Mouse (Mus musculus): ENCODE measurements around the gene Diablo. TPM values are rescaled to one million over a fixed set of nuclear protein-coding genes. Genes with fewer than 3 reads are reported as not detected.

Diablo gene
- total RNA-seq, 2 experiments from 2014 or later = 38.9 to 47.4 TPM

DNA sequence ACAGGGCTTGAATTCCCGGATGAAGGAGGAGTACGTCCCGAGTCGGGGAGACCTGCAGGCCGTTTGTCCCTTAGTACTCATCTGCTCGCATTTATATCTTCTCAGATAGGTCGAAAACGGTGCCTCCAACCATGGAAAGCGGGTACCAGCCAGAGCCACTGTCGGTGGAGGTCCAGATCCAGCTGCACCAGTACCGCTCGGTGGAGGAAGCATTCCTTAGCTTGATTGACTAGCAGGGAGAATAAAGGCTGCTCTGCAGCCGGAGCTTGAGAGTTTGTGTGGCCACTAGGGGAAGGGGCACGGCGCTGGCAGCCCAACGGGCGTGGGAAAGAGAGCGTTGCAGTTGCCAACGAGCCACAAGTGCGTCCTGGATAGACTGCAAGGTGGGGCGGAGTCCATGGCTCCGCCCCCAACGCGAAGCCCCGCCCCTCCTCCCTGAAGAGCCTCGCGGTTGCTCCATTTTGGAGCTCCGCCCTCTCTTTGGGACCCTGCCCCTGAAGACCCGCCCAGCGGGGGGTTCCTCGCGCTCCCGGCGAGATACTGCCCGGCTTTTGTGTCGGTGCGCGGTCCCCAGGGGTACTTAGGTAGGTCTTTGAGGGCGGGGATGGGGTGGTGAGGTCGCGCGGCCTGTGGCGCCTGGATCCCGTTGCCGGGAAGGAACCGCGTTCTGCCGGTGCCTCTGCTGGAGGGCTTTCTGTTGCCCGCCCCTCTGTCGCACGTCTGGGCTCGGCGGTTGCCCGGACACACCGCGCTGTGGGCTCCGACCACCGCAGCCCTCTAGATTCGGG lies 15.8 kb downstream of the Diablo start:
- peak in 1 of 2 experiments; percentile 63 for DNase-seq (ENCODE audit: low spot score in 2 of 2)

DNA sequence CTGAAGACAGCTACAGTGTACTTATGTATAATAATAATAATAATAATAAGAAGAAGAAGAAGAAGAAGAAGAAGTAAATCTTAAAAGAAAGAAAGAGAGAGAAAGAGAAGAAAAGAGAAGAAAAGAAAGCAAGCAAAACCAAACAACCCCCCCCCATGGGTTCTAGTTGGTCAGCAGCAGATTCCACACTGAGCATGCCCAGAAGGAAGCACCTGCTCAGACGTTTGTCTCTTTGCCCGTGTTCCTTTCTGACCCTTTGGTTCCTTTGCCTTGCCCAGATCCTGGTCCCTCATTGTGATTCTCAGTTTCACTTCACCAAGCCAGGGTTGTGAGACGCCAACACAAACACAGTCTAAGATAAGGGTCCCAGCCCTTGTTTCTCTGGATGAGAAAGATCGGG lies 22.0 kb downstream of the Diablo start:
- DNase-seq (ENCODE audit: low spot score in 2 of 2) = no peak

DNA sequence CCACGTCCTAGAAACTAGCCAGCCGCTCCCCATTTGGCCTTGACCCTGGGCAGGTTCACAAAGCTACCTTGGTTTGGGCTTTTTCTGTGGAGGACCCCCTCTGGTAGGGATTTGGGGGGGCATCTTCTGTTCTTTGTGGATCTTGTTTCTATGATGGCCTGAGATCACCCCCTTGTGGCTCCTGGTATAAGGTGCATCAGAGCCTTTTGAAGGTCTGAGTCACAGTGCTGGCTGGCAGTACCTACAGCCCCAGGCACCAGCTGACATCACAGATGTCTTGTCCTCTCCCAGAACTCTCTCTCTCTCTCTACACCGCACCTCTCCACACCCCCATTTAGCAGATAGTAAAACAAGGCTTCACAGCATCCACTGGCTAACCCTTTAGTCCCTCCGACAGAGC lies 24.3 kb downstream of the Diablo start:
- no peak for DNase-seq (ENCODE audit: low spot score in 2 of 2)

DNA sequence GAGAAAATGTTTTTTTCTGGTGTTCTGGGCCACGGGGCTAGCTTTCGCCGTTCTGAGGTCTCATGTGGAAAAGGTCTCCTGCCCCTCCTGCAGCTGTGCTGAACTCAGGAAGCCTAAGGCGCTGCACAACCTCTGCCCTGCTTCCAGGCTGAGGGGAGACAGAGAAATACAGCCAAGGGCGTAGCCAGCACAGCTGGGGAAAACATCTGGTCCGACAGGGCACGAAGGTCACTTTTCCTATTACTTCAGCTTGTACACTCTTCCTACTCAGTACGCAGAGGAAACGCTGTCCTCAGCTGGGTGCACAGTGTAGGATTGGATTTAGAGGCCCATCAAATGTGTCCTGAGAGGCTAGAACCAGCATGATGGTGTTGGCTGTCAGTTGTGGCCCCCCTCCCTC lies 34.0 kb downstream of the Diablo start:
- DNase-seq (ENCODE audit: low spot score in 2 of 2) = peak in 1 of 2 experiments; percentile 31

DNA sequence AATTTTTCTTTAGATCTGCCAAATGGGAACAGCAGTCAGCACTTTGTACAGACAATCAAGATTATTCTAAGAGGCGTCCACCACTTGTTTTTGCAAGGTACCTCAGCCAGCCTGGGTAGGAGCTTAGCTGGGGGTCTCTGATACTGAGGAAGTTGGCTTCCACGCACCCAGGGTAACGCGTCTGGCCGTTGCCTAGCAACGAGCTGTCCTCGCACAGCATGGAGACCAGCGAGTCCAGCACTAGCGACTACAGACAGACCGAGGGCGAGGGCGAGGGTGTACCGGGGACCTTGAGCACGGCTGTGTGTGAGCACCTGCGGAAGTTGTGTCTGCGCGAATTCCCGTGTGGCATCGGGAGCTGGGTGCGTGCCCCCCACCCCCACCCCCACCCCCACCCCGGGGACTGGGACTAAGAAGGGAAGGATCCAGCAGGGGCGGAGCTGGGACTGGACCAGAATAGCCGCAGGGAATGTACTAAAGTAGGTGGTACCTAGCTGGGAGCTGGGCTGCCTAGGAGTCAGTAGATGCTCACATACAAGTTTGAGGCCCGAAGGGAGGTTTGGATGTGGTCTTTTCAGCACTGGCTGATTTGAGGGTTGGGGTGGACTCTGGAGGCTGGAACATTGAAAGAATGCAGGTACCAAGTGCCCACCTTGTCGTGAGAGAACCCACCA lies 34.7 kb downstream of the Diablo start, which contains the start of the genes Lrrc43 and Il31:
TSS of gene Lrrc43 (plus strand) at position 194 of the 674 bp plus-strand sequence.
TSS of gene Il31 (minus strand) at position 378 of the 674 bp plus-strand sequence.
- DNase-seq (ENCODE audit: low spot score in 2 of 2) = no peak

DNA sequence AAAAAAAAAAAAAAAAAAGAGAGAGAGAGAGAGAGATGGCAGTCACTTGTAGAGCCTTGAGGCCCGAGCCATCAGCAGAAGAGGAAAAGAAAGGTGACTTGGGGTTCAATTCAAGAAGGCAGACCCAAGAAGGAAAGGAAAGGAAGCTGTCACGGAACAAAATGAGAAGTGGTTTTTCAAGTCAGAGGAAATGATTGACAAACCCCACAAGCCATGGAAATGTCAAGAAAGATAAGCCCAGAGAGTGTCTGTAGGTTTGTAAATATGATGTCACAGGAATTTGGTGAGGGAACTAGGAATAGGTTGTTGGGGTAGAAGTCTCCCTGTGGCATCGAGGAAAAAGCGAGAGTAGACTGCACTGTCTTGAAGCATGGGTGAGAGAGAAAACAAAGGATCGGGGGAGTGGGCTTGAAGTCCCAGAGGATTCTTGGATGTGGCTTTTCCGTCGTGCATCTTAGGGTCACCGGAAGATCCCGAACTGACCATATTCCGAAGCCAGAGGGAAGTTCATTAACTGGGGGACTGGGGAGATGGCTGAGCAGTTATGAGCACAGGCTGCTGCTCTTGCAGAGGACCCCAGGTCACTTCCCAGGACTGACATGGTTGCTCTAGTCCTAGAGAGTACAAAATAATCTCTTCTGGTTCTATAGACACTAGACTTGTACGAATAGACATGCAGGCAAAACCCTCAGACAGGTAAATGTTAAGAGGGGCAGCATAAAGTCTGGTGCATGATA lies 36.1 kb downstream of the Diablo start:
- DNase-seq (ENCODE audit: low spot score in 2 of 2) = no peak

DNA sequence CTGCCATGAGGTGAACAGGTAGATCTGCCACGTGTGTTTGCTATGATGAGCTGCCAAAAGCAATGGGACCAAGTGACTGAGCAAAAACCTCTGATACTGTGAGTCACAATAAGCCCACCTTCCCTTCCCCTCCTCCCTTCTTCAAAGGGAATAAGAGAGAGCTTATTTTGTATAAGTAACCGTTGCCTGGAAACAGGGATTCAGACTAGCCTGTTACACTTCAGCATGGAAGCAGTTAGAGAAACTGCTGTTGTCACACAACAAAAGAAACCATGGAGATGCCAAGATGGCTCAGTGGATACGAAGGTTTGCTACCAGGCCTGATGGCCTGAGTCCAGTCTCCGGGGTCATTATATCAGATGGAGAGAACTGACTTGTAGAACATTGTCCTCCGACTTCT lies 50.2 kb downstream of the Diablo start:
- no peak for DNase-seq (ENCODE audit: low spot score in 2 of 2)

DNA sequence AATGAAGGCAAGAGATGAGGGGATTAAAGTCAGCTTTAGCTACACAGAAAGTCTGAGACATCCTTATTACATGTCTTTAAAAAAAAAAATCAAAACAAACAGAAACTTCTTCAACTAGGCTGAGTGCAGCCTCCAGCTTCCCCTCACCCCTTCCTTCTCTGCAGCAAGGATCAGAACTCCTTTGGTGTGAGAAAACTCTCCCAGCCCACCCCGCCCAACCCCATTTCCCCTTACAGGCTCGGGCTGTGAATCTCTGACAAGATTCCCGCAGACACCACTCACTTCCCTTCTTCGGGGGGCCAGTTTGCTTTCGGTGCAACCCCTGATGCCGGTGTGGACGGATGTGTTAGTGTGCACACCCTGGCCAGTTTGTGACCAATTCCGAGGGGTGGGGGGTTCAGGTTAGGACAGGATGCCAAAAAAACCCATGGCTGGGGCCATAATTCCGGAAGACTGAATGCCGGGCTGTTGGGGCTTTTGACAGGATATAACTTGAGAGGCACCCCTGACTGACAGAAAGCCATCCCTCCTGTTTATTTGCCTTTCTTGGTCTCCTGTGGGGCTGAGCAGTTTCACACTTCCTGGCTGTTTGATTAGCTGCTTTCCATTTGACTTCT lies 53.1 kb downstream of the Diablo start:
- no peak for DNase-seq (ENCODE audit: low spot score in 2 of 2)

DNA sequence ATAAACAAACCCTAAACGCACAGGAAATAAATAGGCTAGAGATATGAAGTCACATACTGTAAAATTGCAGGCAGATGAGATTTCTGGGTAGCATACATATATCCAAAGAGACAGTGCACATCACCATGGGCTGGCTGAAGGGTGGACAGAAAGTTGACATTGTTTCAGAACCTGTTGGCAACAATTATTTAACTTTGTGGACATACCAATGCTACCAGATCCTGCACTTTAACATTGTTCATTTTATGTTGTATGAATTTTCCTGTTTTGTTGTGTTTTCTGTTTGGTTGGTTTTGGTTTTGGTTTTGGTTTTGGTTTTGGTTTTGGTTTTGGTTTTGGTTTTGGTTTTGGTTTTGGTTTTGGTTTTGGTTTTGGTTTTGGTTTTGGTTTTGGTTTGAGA lies 59.3 kb downstream of the Diablo start:
- DNase-seq (ENCODE audit: low spot score in 2 of 2) = no peak

DNA sequence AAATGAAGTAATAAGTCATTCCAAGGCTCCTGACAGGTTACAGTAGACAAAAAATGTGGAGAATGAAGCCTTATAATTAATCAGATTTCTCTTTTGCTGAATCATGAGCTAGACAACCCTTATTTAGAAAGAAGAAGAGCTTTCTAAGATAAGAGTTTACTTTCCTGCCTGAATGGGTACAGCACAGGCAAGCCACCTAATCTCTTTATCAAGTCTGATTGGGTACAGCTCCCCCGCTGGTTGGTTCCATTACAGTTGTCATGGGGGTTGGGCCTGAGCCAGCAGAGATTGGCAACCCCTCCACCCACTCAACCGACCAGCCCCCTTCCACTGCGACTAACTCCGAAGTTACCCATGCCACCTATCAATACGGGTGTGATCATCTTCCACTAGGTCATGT lies 62.6 kb downstream of the Diablo start:
- no peak for DNase-seq (ENCODE audit: low spot score in 2 of 2)

Small RNAs within 50 kb of the gene (microRNA-seq; reads per million reads assigned to microRNA genes)
- not detected for gene Mir7647

Other genes starting within 250 kb of the Diablo start
- gene Bcl7a, start 180.3 kb downstream of the Diablo start, total RNA-seq (2021) = 10 to 100 TPM; 33.6 to 37.5 TPM
- gene Mlxip, start 129.4 kb downstream of the Diablo start, total RNA-seq (2021) = 10 to 100 TPM; 48.4 to 49.8 TPM
- not detected for gene Lrrc43, start 34.9 kb downstream of the Diablo start, total RNA-seq (2021)
- gene Il31, start 34.7 kb downstream of the Diablo start, total RNA-seq (2021) = not detected
- gene B3gnt4, start 13.7 kb downstream of the Diablo start, total RNA-seq (2021) = not detected
- gene Gm49027, start 1.3 kb upstream of the Diablo start, total RNA-seq (2021) = under 1 TPM; 0.74 to 0.93 TPM
- 10 to 100 TPM; 31.5 to 31.9 TPM for gene Vps33a, start 48.9 kb upstream of the Diablo start, total RNA-seq (2021)
- gene Clip1, start 160.4 kb upstream of the Diablo start, total RNA-seq (2021) = 10 to 100 TPM; 79.5 to 94.5 TPM
- 10 to 100 TPM; 42.8 to 50.7 TPM for gene Zcchc8, start 196.9 kb upstream of the Diablo start, total RNA-seq (2021)
- 10 to 100 TPM; 64.5 to 87.8 TPM for gene Rsrc2, start 225.2 kb upstream of the Diablo start, total RNA-seq (2021)
- 10 to 100 TPM; 14.3 to 15.1 TPM for gene Kntc1, start 225.5 kb upstream of the Diablo start, total RNA-seq (2021)